Comparison of ENCODE assay signal across 8 mouse cellular contexts in genomic region chr10:88732309-88732622, GRCm38 (mm10). TPM values are rescaled to one million over a fixed set of nuclear protein-coding genes. Genes with fewer than 3 reads are reported as not detected.
DNase-seq lines count a peak whose midpoint lies in the region; ATAC-seq and TF ChIP-seq lines count a peak whose summit lies in the region.

No protein-coding gene starts in this region.

- H3K27ac ChIP-seq in gastrocnemius, adult 2 months, result peak overlapping the region; percentile 95
- no peak overlapping the region for H3K27ac ChIP-seq in forebrain, embryonic 12.5 days
- no peak overlapping the region for H3K27ac ChIP-seq in liver, embryonic 13.5 days

- TF ChIP-seq CTCF in gastrocnemius, adult 2 months (IDR thresholded peaks at IDR 0.05), result no peak
- TF ChIP-seq CTCF in E14TG2a.4 (conservative IDR thresholded peaks at IDR 0.05; ENCODE audit: low read length), result no peak

- WGBS in forebrain, embryonic 12.5 days, result 21% methylated on average over 6 of the region's 6 CpGs
- 2% methylated on average over 6 of the region's 6 CpGs for WGBS in liver, embryonic 13.5 days (ENCODE audit: insufficient replicate concordance)

- H3K4me3 ChIP-seq in gastrocnemius, adult 2 months, result peak overlapping the region; percentile 100
- H3K4me3 ChIP-seq in E14TG2a.4 (replicated peaks; ENCODE audit: low read length), result peak overlapping the region; percentile 96
- peak overlapping the region; percentile 91 for H3K4me3 ChIP-seq in forebrain, embryonic 12.5 days (replicated peaks)
- H3K4me3 ChIP-seq in liver, embryonic 13.5 days (replicated peaks), result peak overlapping the region; percentile 94

- H3K36me3 ChIP-seq in E14TG2a.4 (ENCODE audit: insufficient read depth, low read length), result peaks cover 27% of the 10 kb centered on the region
- peaks cover 11% of the 10 kb centered on the region for H3K36me3 ChIP-seq in forebrain, embryonic 12.5 days (replicated peaks)
- peaks cover 15% of the 10 kb centered on the region for H3K36me3 ChIP-seq in liver, embryonic 13.5 days

- H3K4me1 ChIP-seq in E14TG2a.4 (replicated peaks; ENCODE audit: low read depth, low read length), result peaks cover 16% of the 10 kb centered on the region
- peaks cover 11% of the 10 kb centered on the region for H3K4me1 ChIP-seq in forebrain, embryonic 12.5 days
- peaks cover 19% of the 10 kb centered on the region for H3K4me1 ChIP-seq in liver, embryonic 13.5 days (replicated peaks)

- intact Hi-C loops in gastrocnemius, adult 2 months (cut with DNase I), result loop anchor here (5.0 kb wide), 1 partner anchor 355 kb away; the partner anchor contains the start of genes Dram1 and Gnptab

- H3K9ac ChIP-seq in forebrain, embryonic 12.5 days, result peak overlapping the region; percentile 93
- H3K9ac ChIP-seq in liver, embryonic 13.5 days, result peak overlapping the region; percentile 89

- H3K4me2 ChIP-seq in forebrain, embryonic 12.5 days, result peak overlapping the region; percentile 95
- peak overlapping the region; percentile 92 for H3K4me2 ChIP-seq in liver, embryonic 13.5 days

- H3K27me3 ChIP-seq in E14TG2a.4 (ENCODE audit: insufficient read depth, low read length), result peaks cover 15% of the 10 kb centered on the region; the same call in 1 of the 2 replicates
- peaks cover 8% of the 10 kb centered on the region; the same call in 1 of the 2 replicates for H3K27me3 ChIP-seq in forebrain, embryonic 12.5 days
- H3K27me3 ChIP-seq in liver, embryonic 13.5 days, result 0 out of 2 replicates have a peak, but pooled peaks cover 3% of the 10 kb centered on the region

- no peaks in the 10 kb centered on the region for H3K9me3 ChIP-seq in E14TG2a.4 (ENCODE audit: low read length)
- H3K9me3 ChIP-seq in forebrain, embryonic 12.5 days, result no peaks in the 10 kb centered on the region
- H3K9me3 ChIP-seq in liver, embryonic 13.5 days (replicated peaks), result no peaks in the 10 kb centered on the region

- no peak for DNase-seq in gastrocnemius, adult 2 months
- no peak for DNase-seq in gastrocnemius, postnatal 10 days
- DNase-seq in liver, embryonic 13.5 days, result peak; percentile 31
- DNase-seq in urinary bladder, adult 18-20 months (ENCODE audit: low spot score in 2 of 2), result no peak
- no peak for DNase-seq in urinary bladder, postnatal 4 days (ENCODE audit: low spot score in 2 of 2)
- no peak for DNase-seq in spleen, postnatal 10 days (ENCODE audit: low spot score in 2 of 2)

- ATAC-seq in forebrain, embryonic 12.5 days (ENCODE audit: low FRiP score), result no peak
- ATAC-seq in liver, embryonic 13.5 days (ENCODE audit: low read depth), result peak; percentile 68

RNA-seq across cellular contexts. Expression of gene Arl1, which starts 1.6 kb away (rescaled TPM):
- total RNA-seq in gastrocnemius, adult 2 months (2021), result 10 to 100 TPM; 85.3 to 99.9 TPM
- total RNA-seq in gastrocnemius, postnatal 10 days (2021), result 10 to 100 TPM; 88.4 to 93.2 TPM
- 125 and 133 TPM in 2 replicates for polyA plus RNA-seq in forebrain, embryonic 12.5 days (2016; fragmentation: Nextera tagmentation; extraction: Ambion mirVana)
- polyA plus RNA-seq in liver, embryonic 13.5 days (2015; fragmentation: Nextera tagmentation; extraction: Ambion mirVana), result 71.7 and 85.0 TPM in 2 replicates

RNA-seq across cellular contexts. Expression of gene Spic, which starts 47.5 kb away (rescaled TPM):
- total RNA-seq in gastrocnemius, adult 2 months (2021), result not detected
- total RNA-seq in gastrocnemius, postnatal 10 days (2021), result under 1 TPM in 1 of 2 experiments, not detected in 1; 0.27 TPM
- polyA plus RNA-seq in forebrain, embryonic 12.5 days (2016; fragmentation: Nextera tagmentation; extraction: Ambion mirVana), result not detected in 2 replicates
- polyA plus RNA-seq in liver, embryonic 13.5 days (2015; fragmentation: Nextera tagmentation; extraction: Ambion mirVana), result 7.8 and 8.5 TPM in 2 replicates
